Mouse (Mus musculus): ENCODE data around the gene Mrpl37.

DNA sequence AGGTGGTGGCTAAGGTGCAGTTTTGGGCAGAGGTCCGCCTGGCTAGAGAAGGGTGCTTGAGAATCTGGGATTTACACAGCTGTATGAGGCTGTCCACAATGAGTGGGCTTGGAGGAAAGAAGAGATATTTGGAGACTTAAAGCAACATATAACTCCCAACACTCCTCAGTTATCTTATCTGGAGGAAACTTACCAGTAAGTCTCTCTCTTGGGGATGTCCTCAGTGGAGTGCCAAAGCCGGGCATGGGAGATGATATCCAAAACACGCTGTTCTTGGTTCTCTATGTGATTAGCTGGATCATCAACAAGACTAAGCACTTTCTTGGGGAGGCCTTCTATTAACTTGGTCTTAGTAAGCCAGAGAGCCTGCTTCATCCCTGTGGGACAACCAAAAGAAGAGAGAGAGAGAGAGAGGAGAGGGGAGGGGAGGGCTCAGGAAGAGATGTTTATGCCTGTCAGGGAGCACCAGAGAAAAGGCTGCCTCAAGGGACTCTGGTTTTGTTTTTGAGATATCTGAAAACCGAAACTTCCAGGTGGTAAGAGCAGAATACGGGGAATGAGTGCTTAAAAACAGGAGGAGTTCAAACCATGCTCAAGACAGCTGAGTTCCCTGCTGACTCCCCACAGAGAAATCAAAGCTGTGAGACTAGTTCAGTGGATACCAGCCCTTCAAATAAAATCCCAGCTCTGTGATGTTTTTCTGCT is 2.1 kb downstream of the Mrpl37 start:
- no peak for TF ChIP-seq GATA1 (IDR thresholded peaks at IDR 0.05; ENCODE audit: borderline replicate concordance, low read length)
- no peak for TF ChIP-seq FLI1 (IDR thresholded peaks at IDR 0.05; ENCODE audit: low read length)

Data from megakaryocyte, embryonic 14.5 days (primary cell).